Mouse (Mus musculus): ENCODE results near the gene Cfap100. TPM values are rescaled to one million over a fixed set of nuclear protein-coding genes. Genes with fewer than 3 reads are reported as not detected.

The Cfap100 gene
- total and polyA plus RNA-seq, 2 experiments: 0.28 to 0.33 TPM

- Histone ChIP-seq H3K27ac (replicated peaks; ENCODE audit: insufficient read depth, low read depth, low read length) (peak overlapping the region; percentile 99), H3K36me3 (ENCODE audit: control insufficient read depth, insufficient read depth, low read length) (peaks cover 18% of the 10 kb centered on the region), H3K79me2 (ENCODE audit: control insufficient read depth, insufficient read depth, low read length) (peaks cover 28% of the 10 kb centered on the region), H3K27me3 (ENCODE audit: control insufficient read depth, insufficient read depth, low read length) (no peaks in the 10 kb centered on the region), H3K9ac (ENCODE audit: low read depth, low read length) (peak overlapping the region; percentile 84), H3K4me3 (ENCODE audit: insufficient read depth, low read depth, low read length) (peak overlapping the region; percentile 56), H3K4me1 (ENCODE audit: control insufficient read depth, insufficient read depth, low read length) (peaks cover 16% of the 10 kb centered on the region)
- DNase-seq (ENCODE audit: extremely low read depth, low read depth, low spot score): peak; percentile 26
- 16% methylated on average over 7 of the region's 7 CpGs for WGBS
- TF ChIP-seq CTCF (IDR thresholded peaks at IDR 0.05; ENCODE audit: low read depth, low read length): no peak
- TF ChIP-seq POLR2A (IDR thresholded peaks at IDR 0.05; ENCODE audit: extremely low read depth, insufficient read depth, low read length): no peak
These were observed 35.4 kb upstream of the Cfap100 start for GRCm38 (mm10) chr6:90463890-90464421.

GRCm38 (mm10) chr6:90463228-90463862 is 34.7 kb upstream of the Cfap100 start:
- Histone ChIP-seq H3K79me2 (ENCODE audit: control insufficient read depth, insufficient read depth, low read length) (peaks cover 23% of the 10 kb centered on the region), H3K4me3 (ENCODE audit: insufficient read depth, low read depth, low read length) (peak overlapping the region; percentile 78), H3K9ac (ENCODE audit: low read depth, low read length) (peak overlapping the region; percentile 99), H3K27ac (replicated peaks; ENCODE audit: insufficient read depth, low read depth, low read length) (peak overlapping the region; percentile 99), H3K36me3 (ENCODE audit: control insufficient read depth, insufficient read depth, low read length) (peaks cover 14% of the 10 kb centered on the region), H3K27me3 (ENCODE audit: control insufficient read depth, insufficient read depth, low read length) (no peaks in the 10 kb centered on the region), H3K4me1 (ENCODE audit: control insufficient read depth, insufficient read depth, low read length) (peaks cover 16% of the 10 kb centered on the region)
- TF ChIP-seq POLR2A (IDR thresholded peaks at IDR 0.05; ENCODE audit: extremely low read depth, insufficient read depth, low read length) (peak; percentile 46; the same call in 1 of the 2 replicates), CTCF (IDR thresholded peaks at IDR 0.05; ENCODE audit: low read depth, low read length) (no peak)
- peak; percentile 96 for DNase-seq (ENCODE audit: extremely low read depth, low read depth, low spot score)
- WGBS: 1% methylated on average over 31 of the region's 31 CpGs

- WGBS: under 1% methylated on average over 38 of the region's 38 CpGs
- Histone ChIP-seq H3K79me2 (ENCODE audit: control insufficient read depth, insufficient read depth, low read length) (peaks cover 18% of the 10 kb centered on the region), H3K4me1 (ENCODE audit: control insufficient read depth, insufficient read depth, low read length) (peaks cover 16% of the 10 kb centered on the region), H3K4me3 (ENCODE audit: insufficient read depth, low read depth, low read length) (peak overlapping the region; percentile 78), H3K36me3 (ENCODE audit: control insufficient read depth, insufficient read depth, low read length) (peaks cover 9% of the 10 kb centered on the region), H3K9ac (ENCODE audit: low read depth, low read length) (peak overlapping the region; percentile 99), H3K27ac (replicated peaks; ENCODE audit: insufficient read depth, low read depth, low read length) (peak overlapping the region; percentile 99), H3K27me3 (ENCODE audit: control insufficient read depth, insufficient read depth, low read length) (no peaks in the 10 kb centered on the region)
- TF ChIP-seq CTCF (IDR thresholded peaks at IDR 0.05; ENCODE audit: low read depth, low read length) (no peak), POLR2A (IDR thresholded peaks at IDR 0.05; ENCODE audit: extremely low read depth, insufficient read depth, low read length) (no peak; the same call in 1 of the 2 replicates)
- DNase-seq (ENCODE audit: extremely low read depth, low read depth, low spot score): no peak
These were observed 34.2 kb upstream of the Cfap100 start for GRCm38 (mm10) chr6:90462841-90463227.

GRCm38 (mm10) chr6:90462181-90462706 is 33.6 kb upstream of the Cfap100 start, which contains the start of gene Klf15:
Gene Klf15 (plus strand): TSS chr6:90462576.
- DNase-seq (ENCODE audit: extremely low read depth, low read depth, low spot score): peak; percentile 84
- WGBS: 1% methylated on average over 69 of the region's 70 CpGs
- peaks cover 16% of the 10 kb centered on the region for H3K4me1 ChIP-seq (ENCODE audit: control insufficient read depth, insufficient read depth, low read length)
- H3K79me2 ChIP-seq (ENCODE audit: control insufficient read depth, insufficient read depth, low read length): peaks cover 12% of the 10 kb centered on the region; the same call in 1 of the 2 replicates
- no peaks in the 10 kb centered on the region for H3K27me3 ChIP-seq (ENCODE audit: control insufficient read depth, insufficient read depth, low read length)
- H3K9ac ChIP-seq (ENCODE audit: low read depth, low read length): peak within 1 kb of the TSS; percentile 99
- H3K36me3 ChIP-seq (ENCODE audit: control insufficient read depth, insufficient read depth, low read length): peaks cover 5% of the 10 kb centered on the region; the same call in 1 of the 2 replicates
- peak within 1 kb of the TSS; percentile 99 for H3K27ac ChIP-seq (replicated peaks; ENCODE audit: insufficient read depth, low read depth, low read length)
- no peak for TF ChIP-seq CTCF (IDR thresholded peaks at IDR 0.05; ENCODE audit: low read depth, low read length)
- TF ChIP-seq POLR2A (IDR thresholded peaks at IDR 0.05; ENCODE audit: extremely low read depth, insufficient read depth, low read length): peak; percentile 53; the same call in 1 of the 2 replicates
- H3K4me3 ChIP-seq (ENCODE audit: insufficient read depth, low read depth, low read length): peak within 1 kb of the TSS; percentile 78

GRCm38 (mm10) chr6:90461771-90462170 is 33.2 kb upstream of the Cfap100 start:
- Histone ChIP-seq H3K79me2 (ENCODE audit: control insufficient read depth, insufficient read depth, low read length) (peaks cover 9% of the 10 kb centered on the region; the same call in 1 of the 2 replicates), H3K36me3 (ENCODE audit: control insufficient read depth, insufficient read depth, low read length) (peaks cover 4% of the 10 kb centered on the region; the same call in 1 of the 2 replicates), H3K4me1 (ENCODE audit: control insufficient read depth, insufficient read depth, low read length) (peaks cover 16% of the 10 kb centered on the region), H3K27ac (replicated peaks; ENCODE audit: insufficient read depth, low read depth, low read length) (peak overlapping the region; percentile 90), H3K4me3 (ENCODE audit: insufficient read depth, low read depth, low read length) (peak overlapping the region; percentile 78), H3K27me3 (ENCODE audit: control insufficient read depth, insufficient read depth, low read length) (no peaks in the 10 kb centered on the region), H3K9ac (ENCODE audit: low read depth, low read length) (peak overlapping the region; percentile 65)
- peak; percentile 72 for DNase-seq (ENCODE audit: extremely low read depth, low read depth, low spot score)
- 17% methylated on average over 12 of the region's 12 CpGs for WGBS
- TF ChIP-seq CTCF (IDR thresholded peaks at IDR 0.05; ENCODE audit: low read depth, low read length): no peak
- 0 out of 2 replicates have a peak, but pooled peaks have one; percentile 4 for TF ChIP-seq POLR2A (IDR thresholded peaks at IDR 0.05; ENCODE audit: extremely low read depth, insufficient read depth, low read length)
